Mouse (Mus musculus) left cerebral cortex, adult 8-10 months (tissue): ENCODE measurements at regions not wholly inside any gene's neighbourhood (a gene's known extent, or its start where the extent isn't known, plus 50 kb on each side); places are given as distances from the start of the nearest gene placed in this dataset.
"Not testable (repeated sequence)": the region's sequence is repeated elsewhere in the genome, so short reads cannot be mapped to it uniquely, and the experiment has no call there.

Experiments used
- DNase-seq, 2 experiments: peaks; one replicate each; pipeline ENCODE4 v3.0.0; 2022; ENCODE audit warnings: low spot score in 2 of 2

DNA sequence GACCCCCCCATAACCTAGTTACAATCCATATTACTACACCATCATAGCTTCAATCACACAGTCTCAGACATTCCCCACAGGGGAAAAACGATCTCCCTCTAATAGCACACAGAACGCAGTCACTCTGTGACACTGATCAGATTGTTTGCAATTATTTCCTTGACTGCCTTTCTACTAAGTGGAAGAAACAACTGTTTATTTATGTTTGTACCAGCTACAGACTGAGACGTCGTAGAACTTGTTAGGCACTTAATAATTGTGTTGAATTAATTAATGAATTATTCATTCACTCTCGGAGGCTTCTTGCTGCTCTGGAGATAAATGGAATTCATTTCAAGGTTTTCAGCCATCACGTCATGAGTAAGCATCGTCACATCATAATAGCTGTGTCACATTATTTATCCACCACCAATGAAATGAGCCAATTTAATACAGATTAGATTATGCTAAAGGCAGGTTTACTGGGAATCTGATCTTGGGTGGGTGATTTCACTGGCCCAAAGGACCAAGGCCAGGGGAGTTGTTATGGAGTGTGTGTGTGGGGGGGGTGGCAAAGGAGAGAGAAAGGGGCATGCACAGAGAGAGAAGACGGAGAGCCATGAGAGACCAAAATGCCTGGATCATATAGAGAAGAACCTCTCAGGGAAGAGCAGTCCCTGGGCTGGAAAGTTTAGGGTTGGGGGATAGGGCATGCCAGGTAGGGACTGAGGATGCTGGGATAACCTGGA, 355.7 kb upstream of the Zwint start:
- DNase-seq, result no peak

DNA sequence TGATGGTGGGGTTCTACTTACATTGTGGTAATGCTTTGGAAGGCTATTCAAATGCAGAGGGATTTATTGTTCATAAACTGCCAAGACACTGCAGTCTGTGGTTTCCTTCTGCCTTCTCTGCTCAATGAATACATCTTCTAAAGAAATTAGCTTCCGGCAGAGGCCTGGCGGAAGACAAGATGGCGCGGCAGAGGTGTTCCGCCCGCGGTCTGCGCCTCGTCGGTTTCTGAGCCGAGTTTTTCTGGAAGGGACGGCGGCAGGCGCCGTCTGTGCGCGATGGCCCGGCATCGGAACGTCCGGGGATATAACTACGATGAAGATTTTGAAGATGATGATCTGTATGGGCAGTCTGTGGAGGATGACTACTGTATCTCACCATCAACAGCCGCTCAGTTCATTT, 345.6 kb upstream of the Zwint start:
- not testable (repeated sequence) for DNase-seq

DNA sequence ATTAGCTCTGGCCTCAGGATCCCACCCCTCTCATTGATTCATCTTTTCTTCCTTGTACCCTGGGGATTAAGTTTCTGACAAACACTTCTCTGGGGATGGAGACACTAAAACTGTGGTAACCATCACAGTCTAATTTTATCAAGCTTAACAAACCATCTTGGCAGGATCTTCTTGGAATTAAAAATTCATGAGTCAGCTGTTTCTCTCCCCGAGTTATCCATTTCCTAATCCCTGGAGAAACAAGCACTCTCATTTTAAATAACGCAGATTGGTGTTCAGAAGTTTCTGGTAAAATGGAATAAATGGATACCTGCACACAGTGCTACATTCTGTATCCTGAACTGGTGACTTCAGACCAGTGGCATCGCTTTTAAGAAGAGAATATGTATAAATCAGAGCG, 336.3 kb upstream of the Zwint start:
- no peak for DNase-seq

DNA sequence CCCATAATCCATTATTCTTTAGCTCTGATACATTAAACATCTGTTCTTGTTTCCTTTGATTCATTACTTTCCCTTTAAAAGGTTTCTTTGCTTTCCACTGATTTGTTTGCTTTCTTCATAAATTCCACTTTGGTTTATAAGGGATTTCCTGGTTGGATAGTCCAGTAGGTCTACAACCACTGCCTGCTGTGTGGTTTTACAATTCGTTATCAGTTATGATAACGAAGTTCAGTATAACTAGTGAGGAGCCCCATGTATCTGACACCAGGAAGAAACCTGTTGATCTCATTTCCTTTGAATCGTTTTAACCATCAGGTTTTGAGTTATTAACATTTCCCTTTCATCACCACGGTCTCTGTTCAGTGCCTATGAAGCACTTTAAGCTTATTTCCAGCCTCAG, 334.3 kb upstream of the Zwint start:
- no peak for DNase-seq

DNA sequence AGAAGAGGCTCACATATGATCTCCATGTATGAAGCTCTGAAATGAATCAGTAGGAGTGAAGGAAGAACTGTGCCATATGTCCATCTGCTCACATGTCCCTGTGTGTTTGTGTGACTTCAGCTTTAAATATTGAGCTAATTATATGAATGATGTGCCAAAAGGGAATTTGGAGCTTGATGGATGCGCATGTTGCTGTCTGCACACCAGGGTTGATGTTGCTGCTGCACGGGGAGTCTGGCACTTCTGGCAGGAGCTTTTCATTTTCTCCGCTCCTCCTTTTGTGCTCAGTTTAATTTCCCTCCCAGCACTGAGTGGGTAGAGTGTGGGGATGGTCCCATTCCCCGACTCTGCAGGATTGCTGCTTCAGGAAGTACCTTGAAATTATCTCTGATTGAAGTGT, 328.0 kb upstream of the Zwint start:
- no peak for DNase-seq

DNA sequence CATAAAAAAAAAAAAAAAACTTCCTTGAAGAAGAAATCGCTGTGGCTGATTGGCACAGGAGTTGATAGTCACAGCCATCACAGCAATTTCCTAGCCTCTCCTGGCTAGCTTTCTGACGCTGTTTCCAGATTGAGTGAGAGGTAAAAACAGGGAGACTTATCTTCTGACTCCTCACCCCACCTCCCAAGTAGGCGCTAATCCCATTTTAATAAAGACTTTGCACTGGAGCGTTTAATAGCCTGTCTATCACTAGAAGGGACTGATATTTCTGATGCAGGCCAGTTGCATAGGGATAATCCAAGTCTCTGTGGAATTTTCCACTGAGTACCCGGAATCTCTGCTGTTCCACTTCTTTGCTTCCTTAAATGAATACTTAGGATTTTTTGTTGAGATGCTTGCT, 307.4 kb upstream of the Zwint start:
- no peak for DNase-seq

DNA sequence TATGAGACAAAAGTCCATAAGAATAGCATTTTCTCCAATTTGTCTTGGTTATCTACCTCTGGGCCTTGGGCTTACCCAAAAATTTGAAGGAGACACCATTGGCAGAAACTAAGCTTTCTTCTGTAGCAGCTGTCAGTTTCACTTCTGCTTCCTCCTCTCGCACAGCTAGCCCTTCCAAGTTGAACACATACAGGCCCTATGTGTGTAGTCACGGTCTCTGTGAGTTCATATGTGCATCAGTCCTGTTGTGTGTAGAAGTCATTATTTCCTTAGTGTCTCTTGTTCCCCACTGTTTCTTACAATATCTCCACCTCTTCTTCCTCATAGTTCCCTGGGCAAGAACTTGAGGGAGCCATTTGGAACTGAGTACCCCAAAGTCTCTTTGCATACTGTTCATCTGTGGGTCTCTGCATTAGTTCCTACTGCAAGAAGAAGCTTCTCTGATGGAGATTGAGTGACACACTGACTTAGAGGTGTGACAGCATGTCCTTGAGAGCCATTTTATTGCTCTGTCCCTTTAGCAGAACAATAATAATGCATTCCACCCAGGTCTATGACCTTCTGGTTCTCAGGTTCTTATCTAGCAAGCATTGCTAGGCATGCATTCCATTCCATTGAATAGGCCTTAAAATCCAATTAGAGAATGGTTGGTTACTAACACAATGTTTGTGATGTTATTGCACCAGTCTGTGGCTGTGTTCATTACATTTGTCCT, 306.5 kb upstream of the Zwint start:
- no peak for DNase-seq

DNA sequence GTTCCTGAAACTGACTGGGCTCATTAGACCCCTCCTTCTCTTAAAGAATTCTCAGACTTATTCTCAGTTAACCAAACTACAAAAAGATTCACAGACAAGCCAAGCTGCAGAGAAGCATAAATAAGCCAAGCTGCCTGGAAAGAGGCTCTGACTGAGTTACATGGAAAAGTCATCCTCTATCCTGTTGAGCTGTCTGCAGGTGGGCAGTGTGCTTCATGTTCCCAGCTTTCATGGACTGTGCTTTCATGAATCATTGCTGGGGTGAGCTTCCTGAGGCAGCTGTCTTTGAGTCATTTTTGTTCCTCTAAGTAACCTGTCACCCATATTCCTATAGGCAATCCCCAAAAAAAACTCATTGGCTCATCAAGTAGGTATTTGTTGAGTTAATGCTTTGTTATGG, 301.8 kb upstream of the Zwint start:
- peak in 1 of 2 experiments; percentile 6 for DNase-seq

DNA sequence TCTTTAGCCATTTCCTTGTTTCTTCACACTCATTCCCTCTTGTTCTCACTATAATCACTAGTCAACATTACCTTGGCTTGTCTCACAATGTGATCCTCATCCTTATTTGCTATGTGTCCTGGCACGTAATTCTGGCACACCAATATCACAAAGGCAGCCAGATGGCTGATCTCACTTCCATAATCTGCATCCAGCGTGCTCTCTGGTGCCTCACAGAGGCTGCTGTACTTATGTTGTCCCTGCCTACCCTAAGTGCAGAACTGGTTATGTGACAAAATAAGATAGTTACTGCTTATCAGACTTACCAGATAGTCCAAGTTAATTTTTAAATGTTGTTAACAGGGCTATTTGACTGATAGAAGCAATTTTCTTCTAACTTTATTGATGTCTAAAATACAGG, 301.1 kb upstream of the Zwint start:
- no peak for DNase-seq

DNA sequence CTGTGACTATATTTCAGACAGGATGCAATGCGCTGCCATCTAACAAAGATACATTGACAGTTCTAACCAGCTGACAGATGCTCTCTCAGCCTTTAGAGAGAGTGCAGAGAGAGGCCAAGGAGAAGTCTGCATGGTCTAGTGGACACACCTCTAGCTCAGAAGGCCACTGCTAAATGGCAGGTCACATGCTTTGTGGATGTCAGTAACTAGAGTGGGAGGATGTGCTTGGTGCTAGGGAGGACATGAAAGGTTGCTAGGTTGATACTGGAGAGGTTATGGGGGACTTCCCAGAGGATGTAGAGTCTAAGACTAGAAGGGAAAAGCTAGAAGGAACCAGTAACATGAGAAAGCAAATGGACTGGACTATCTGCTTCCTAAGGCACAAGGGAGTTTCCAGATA, 271.3 kb upstream of the Zwint start:
- no peak for DNase-seq

DNA sequence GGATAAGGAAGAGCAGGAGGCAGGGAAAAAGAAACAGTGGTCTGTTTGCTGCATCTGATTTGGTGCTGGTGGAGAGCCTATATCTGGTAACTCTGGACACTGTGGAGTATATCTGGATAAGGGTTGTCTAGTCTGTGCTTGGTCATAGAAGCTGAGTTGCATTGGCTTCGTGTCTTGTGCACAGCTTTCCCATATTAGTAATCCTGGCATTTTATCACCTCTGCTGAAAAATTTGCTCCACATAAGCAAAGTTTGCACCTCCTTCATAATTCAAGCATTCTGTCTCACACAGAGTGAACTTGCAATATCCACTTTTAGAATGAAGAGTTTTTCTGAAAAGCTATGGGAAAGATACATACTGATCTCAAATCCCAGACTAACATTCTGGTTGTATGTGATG, 269.8 kb upstream of the Zwint start:
- no peak for DNase-seq

DNA sequence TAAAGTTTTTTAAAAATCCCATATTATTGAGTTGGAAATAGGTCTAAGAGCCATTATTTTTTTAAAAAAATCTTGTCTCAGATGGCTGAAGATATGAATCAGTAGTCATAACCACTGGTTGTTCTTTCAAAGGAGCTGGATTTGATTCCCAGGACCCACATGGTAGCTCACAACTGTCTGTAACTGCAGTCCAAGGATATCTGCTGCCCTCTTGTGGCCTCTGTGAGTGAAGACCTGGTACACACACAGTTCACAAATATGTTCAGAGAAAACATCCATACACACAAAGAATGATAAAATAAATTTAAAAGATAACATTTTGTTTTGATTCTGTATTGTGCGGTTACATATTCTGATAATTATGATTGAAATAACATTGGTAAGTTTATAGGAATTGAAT, 263.2 kb upstream of the Zwint start:
- DNase-seq, result no peak

DNA sequence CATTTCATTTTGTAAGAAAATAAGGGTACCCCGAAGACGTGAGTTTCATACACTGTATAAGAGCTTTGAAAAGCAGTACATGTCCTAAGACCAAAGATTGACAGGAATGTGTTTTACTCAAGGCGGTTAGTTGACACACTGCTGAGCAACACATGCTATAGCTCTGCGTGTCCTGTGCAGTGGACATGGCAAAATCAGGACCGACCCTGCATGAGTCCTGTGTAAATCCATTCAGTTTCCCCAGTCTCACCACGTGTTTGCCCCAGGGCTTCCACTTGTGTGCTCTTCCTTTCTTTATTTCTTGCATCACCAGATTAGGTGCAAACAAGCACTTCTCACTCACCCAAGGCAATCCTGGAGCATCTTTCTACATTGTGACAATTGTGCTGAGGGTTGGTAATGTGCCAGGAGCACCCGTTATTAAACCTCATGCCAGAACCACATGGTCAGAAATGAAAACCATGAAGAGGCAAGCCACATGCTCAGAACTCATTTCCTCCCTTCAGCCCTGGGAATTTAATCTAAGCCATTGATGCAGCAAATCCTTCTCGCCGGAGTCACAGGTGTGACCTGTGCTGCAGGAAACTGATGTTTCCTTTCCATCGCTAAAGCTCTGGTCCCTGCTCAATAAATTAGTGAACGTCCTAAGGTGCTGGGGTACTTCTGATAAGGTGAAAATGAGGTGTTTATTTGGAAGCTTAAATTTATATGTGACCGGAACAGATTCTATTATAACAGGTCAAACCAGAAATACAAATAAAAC, 261.2 kb upstream of the Zwint start:
- no peak for DNase-seq

DNA sequence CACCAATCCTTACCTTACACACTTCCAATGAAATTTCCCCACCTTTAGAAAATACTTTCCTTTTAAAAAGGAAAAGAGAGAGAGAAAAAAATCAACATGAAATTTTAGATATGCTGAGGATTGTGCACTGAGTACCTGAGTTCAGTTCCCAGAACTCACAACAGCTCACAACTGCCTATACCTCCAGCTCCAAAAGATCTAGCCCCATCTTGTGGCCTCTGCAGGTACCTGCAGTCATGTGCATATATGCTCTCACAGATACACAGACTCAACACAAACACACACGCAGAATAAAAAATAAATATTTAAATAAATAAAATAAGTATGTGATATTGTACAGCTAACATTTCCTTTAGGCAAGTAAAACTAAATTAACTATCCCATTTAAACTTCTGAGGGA, 260.3 kb upstream of the Zwint start:
- DNase-seq, result no peak

DNA sequence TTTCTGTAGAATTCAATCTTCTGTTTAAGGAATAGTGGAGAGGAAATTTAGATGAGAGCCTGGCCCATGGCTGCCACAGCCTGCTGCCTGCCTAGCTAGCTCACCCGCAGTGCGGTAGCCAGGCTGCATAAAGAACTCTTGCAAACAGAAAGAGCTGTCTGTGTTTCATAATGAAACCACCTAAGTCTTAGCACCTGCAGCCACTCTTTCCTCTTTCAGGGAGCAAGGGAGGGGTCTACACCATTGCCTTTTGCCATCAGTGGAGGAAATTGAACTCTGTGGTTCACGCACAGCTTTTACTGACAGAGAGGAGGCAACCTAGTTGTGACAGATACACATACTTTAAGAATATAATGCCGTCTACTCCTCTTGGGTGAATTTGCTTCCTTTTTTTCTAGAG, 251.4 kb upstream of the Zwint start:
- no peak for DNase-seq

DNA sequence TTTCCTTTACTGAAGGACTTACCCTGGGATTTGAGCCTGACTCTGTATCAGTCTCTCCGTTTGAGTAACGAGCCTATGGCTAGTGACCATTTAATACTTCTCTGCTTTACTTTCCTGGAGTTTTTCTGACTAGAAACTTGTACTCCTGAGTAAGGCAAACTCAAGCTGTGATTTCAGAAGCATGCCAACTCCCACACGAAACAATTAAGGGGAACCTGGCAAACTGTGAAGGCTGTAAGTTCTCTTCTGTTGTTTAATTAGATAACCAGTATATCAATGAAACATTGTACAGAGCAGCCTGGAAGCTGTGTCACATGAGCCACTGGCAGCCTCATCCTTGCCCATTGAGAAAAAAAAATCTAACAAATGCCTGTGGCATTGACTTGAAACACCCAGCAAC, 244.3 kb upstream of the Zwint start:
- DNase-seq, result no peak

DNA sequence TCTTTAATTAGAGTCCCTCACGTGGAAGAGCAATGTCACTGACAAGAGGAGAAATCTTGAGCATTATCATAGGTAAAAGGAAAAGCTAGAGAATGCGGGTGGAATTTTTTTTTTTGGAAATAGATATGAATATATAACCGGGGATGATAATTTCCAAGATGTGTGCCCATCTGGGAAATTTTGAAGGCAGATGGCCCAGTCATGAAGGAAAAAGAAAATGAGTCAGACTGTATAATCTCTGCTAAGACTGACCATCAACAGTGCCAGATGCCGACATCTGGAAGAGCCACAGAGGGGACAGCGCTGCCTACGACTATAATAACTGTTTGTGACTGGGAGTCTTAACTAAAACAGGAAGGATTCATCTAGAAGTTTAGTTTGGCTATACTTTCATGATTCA, 243.0 kb upstream of the Zwint start:
- peak in 1 of 2 experiments; percentile 18 for DNase-seq

DNA sequence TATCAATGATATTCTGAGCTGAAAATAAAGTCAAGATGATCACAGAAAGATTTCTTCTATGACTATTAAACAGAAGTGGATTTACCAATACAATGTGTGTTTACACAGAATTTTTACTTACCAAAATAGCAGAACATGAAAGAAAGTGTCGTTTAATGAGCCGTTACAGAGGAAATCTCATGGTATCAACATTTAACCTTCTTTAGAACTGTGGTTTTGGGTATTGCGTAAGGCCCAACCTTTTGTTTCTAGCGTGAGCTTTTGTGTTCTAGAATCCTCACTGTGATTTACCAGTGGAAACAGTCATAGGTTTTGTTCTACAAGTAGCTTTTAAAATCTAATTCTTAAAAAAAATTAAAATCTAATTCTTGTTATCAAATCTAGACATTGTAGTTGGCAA, 200.0 kb upstream of the Zwint start:
- no peak for DNase-seq

DNA sequence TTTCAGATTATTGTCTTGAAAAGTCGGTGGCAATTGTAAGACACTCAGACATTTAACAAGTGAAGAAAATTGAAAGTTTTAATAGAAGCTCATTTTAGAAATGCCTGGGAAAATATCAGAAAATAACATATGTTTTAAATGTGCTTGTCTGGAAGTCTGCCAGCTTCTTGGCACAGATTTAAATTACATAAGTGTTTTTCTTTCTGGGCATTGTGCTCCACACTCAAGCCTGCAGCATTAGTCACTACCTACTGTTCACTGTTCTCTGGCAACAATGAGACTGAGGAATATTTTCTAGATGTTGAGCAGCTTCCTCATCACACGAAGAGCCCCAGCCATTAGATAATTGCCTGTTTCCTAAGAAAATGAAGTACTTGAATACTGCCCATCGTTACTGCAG, 170.3 kb upstream of the Zwint start:
- DNase-seq, result peak; percentile 3 to 49

DNA sequence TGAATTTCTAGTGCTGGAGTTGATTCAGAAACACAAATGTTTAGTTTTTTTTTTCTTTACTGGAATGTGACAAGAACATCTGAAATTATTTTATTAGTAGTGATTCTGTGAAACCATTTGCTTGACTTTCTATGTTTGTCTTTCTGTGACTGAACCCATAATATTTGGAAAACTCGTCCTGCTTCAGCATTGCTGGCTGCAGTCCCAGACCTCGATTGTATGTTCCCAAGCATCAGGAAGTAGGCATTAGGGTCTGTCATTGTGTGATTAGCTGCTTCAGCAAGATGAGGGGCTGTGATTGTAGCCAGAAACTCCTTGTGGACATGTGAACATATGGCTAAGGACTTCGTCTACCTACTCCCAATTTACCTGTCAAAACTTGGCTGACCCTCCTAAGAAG, 122.2 kb upstream of the Zwint start:
- no peak for DNase-seq

DNA sequence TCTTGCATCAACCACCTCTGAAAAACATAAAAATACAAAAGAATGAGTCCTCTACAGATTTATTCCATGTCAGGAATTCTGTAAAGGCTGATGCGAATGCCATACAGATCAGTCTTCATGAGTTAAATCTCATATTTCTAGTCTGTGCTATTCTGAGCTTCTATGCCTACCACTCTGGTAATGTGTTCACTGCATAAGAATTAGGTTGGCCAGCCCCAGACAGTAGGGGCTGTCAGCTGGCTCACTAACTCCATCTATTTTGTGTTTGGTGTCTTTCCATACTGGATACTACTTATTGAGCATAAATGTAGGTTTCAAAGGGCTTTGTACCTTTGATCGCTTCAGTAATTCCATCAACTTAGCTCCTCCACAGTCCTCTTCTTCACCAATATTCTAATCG, 121.2 kb upstream of the Zwint start:
- no peak for DNase-seq

DNA sequence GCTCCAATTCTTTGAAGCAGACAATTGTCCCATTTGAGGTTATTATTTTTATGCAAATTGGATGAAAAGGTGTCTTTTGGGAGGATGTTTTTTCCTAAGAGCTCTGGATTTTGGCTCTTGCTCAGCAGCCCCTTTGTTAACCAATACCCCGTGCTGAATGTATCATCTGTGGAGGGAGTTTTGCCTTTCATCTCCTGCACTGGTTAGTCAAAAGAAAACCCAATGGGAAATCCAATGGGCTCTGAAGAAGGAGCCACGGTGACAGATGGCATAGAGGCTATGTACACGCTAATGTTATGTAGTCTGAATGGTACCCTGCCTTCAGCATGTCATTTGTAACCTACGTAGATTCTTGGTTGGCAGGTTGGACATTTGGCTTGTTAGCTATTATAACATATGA, 120.8 kb upstream of the Zwint start:
- no peak for DNase-seq

DNA sequence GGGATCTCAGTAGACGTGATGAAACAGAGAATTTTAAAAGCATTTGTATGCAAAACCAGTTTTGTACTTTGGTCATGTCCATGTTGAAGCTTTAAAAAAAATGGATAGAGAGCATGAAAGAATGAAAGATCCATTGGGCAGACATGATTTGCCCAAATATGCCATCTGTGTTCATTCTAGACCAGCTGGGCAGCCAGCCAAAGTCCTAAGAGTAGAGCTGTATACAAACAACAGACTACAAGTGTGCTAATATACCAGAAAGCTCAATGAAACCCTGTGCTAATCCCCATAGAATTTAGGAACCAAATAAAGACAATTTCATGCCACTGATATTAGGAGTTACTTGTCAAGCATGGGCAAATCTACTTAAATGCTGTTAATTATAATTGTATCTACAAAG, 105.1 kb upstream of the Zwint start:
- no peak for DNase-seq
